Mouse (Mus musculus) heart, embryonic 11.5 days (tissue): Measurements from ENCODE around the gene Mog. TPM values are rescaled to one million over a fixed set of nuclear protein-coding genes. Genes with fewer than 3 reads are reported as not detected.

ENCODE experiments used
- polyA plus RNA-seq: library from polyadenylated mRNA; unstranded; fragments of >200 nt; fragmentation: Nextera tagmentation; extraction: Ambion mirVana; gene quantifications from 2 replicates; pipeline ENCODE4 v1.2.1, GENCODE M21; 2014

Gene Mog
- polyA plus RNA-seq, 1 experiment from 2014 or later, result not detected

Other genes starting within 250 kb of the Mog start
- not detected in 2 replicates for gene H2-M10.6, start 211.2 kb downstream of the Mog start, polyA plus RNA-seq
- gene Trim26, start 186.3 kb downstream of the Mog start, polyA plus RNA-seq, result 21.4 and 21.9 TPM in 2 replicates
- 0.31 and 0.39 TPM in 2 replicates for gene Trim15, start 156.2 kb downstream of the Mog start, polyA plus RNA-seq
- gene Trim10, start 153.8 kb downstream of the Mog start, polyA plus RNA-seq, result 28.7 and 32.3 TPM in 2 replicates
- gene Trim40, start 133.3 kb downstream of the Mog start, polyA plus RNA-seq, result not detected in 2 replicates
- gene Trim31, start 125.3 kb downstream of the Mog start, polyA plus RNA-seq, result not detected in 2 replicates
- 0.10 and 0.17 TPM in 2 replicates for gene Rnf39, start 80.5 kb downstream of the Mog start, polyA plus RNA-seq
- 97.4 and 105 TPM in 2 replicates for gene Ppp1r11, start 71.7 kb downstream of the Mog start, polyA plus RNA-seq
- gene Znrd1, start 64.8 kb downstream of the Mog start, polyA plus RNA-seq, result 42.9 and 44.1 TPM in 2 replicates
- gene Znrd1as, start 64.8 kb downstream of the Mog start, polyA plus RNA-seq, result 7.9 and 8.6 TPM in 2 replicates
- not detected in 2 replicates for gene 2410137M14Rik, start 42.2 kb downstream of the Mog start, polyA plus RNA-seq
- 0.24 and 0.49 TPM in 2 replicates for gene H2-M5, start 33.9 kb downstream of the Mog start, polyA plus RNA-seq
- gene Zfp57, start 22.2 kb downstream of the Mog start, polyA plus RNA-seq, result 66.7 and 70.1 TPM in 2 replicates
- 4.4 and 6.0 TPM in 2 replicates for gene Gabbr1, start 22.6 kb upstream of the Mog start, polyA plus RNA-seq
- gene Olfr90, start 65.1 kb upstream of the Mog start, polyA plus RNA-seq, result not detected in 2 replicates
- gene Olfr91, start 74.9 kb upstream of the Mog start, polyA plus RNA-seq, result not detected in 2 replicates
- gene Olfr92, start 96.7 kb upstream of the Mog start, polyA plus RNA-seq, result not detected in 2 replicates
- not detected in 2 replicates for gene Olfr93, start 138.1 kb upstream of the Mog start, polyA plus RNA-seq
- not detected in 2 replicates for gene Ubd, start 170.5 kb upstream of the Mog start, polyA plus RNA-seq
- gene Olfr94, start 177.6 kb upstream of the Mog start, polyA plus RNA-seq, result not detected in 2 replicates
- gene Olfr95, start 189.7 kb upstream of the Mog start, polyA plus RNA-seq, result not detected in 2 replicates
- not detected in 2 replicates for gene Olfr96, start 196.7 kb upstream of the Mog start, polyA plus RNA-seq
- gene Olfr97, start 213.9 kb upstream of the Mog start, polyA plus RNA-seq, result not detected in 2 replicates
- gene Olfr98, start 240.4 kb upstream of the Mog start, polyA plus RNA-seq, result not detected in 2 replicates
- 0.55 and 0.72 TPM in 2 replicates for gene H2-M3, start 246.8 kb upstream of the Mog start, polyA plus RNA-seq